Mouse (Mus musculus): Measurements from ENCODE around the gene Osbpl10. TPM values are rescaled to one million over a fixed set of nuclear protein-coding genes. Genes with fewer than 3 reads are reported as not detected.

Osbpl10 gene
- polyA plus RNA-seq, 1 experiment from 2014 or later: 0.99 TPM

GRCm38 (mm10) chr9:115120678-115121224 lies 142.4 kb downstream of the Osbpl10 start:
- H3K9me3 ChIP-seq: no peaks in the 10 kb centered on the region
- H3K4me3 ChIP-seq: no peak overlapping the region
- peaks cover 6% of the 10 kb centered on the region for H3K4me1 ChIP-seq
- H3K27me3 ChIP-seq (ENCODE audit: poor library complexity, severe bottlenecking): no peaks in the 10 kb centered on the region
- H3K27ac ChIP-seq: 0 out of 2 replicates have a peak overlapping the region, but pooled peaks have one; percentile 20
- no peak for DNase-seq (ENCODE audit: extremely low spot score, low spot score)
- 87% methylated on average over 17 of the region's 17 CpGs for WGBS
- no peaks in the 10 kb centered on the region for H3K36me3 ChIP-seq (replicated peaks)

- DNase-seq (ENCODE audit: extremely low spot score, low spot score): no peak
- Histone ChIP-seq H3K4me1 (peaks cover 16% of the 10 kb centered on the region), H3K4me3 (no peak overlapping the region), H3K36me3 (replicated peaks) (no peaks in the 10 kb centered on the region), H3K9me3 (no peaks in the 10 kb centered on the region), H3K27me3 (ENCODE audit: poor library complexity, severe bottlenecking) (no peaks in the 10 kb centered on the region), H3K27ac (no peak overlapping the region)
- 49% methylated on average over 10 of the region's 10 CpGs for WGBS
Measured at GRCm38 (mm10) chr9:115127342-115127741, 149.0 kb downstream of the Osbpl10 start.

- no peak for DNase-seq (ENCODE audit: extremely low spot score, low spot score)
- H3K27ac ChIP-seq: no peak overlapping the region
- no peaks in the 10 kb centered on the region for H3K27me3 ChIP-seq (ENCODE audit: poor library complexity, severe bottlenecking)
- H3K9me3 ChIP-seq: no peaks in the 10 kb centered on the region
- peaks cover 9% of the 10 kb centered on the region; the same call in 1 of the 2 replicates for H3K4me1 ChIP-seq
- no peak overlapping the region for H3K4me3 ChIP-seq
- no peaks in the 10 kb centered on the region for H3K36me3 ChIP-seq (replicated peaks)
- 74% methylated on average over 2 of the region's 2 CpGs for WGBS
Measured at GRCm38 (mm10) chr9:115133926-115134325, 155.6 kb downstream of the Osbpl10 start.

- DNase-seq (ENCODE audit: extremely low spot score, low spot score): no peak
- no peaks in the 10 kb centered on the region for H3K36me3 ChIP-seq (replicated peaks)
- H3K27ac ChIP-seq: no peak overlapping the region
- H3K9me3 ChIP-seq: no peaks in the 10 kb centered on the region
- H3K4me3 ChIP-seq: no peak overlapping the region
- no peaks in the 10 kb centered on the region for H3K27me3 ChIP-seq (ENCODE audit: poor library complexity, severe bottlenecking)
- WGBS: 68% methylated on average over 4 of the region's 4 CpGs
- peaks cover 9% of the 10 kb centered on the region; the same call in 1 of the 2 replicates for H3K4me1 ChIP-seq
Measured at GRCm38 (mm10) chr9:115134736-115135135, 156.4 kb downstream of the Osbpl10 start.

- Histone ChIP-seq H3K27ac (no peak overlapping the region), H3K27me3 (ENCODE audit: poor library complexity, severe bottlenecking) (no peaks in the 10 kb centered on the region), H3K4me1 (peaks cover 9% of the 10 kb centered on the region; the same call in 1 of the 2 replicates), H3K36me3 (replicated peaks) (no peaks in the 10 kb centered on the region), H3K4me3 (no peak overlapping the region), H3K9me3 (no peaks in the 10 kb centered on the region)
- WGBS: 88% methylated on average over 8 of the region's 8 CpGs
- DNase-seq (ENCODE audit: extremely low spot score, low spot score): no peak
Measured at GRCm38 (mm10) chr9:115135352-115135751, 157.0 kb downstream of the Osbpl10 start.

- Histone ChIP-seq H3K27me3 (ENCODE audit: poor library complexity, severe bottlenecking) (no peaks in the 10 kb centered on the region), H3K9me3 (no peaks in the 10 kb centered on the region), H3K27ac (no peak overlapping the region), H3K4me3 (no peak overlapping the region), H3K4me1 (peaks cover 9% of the 10 kb centered on the region; the same call in 1 of the 2 replicates), H3K36me3 (replicated peaks) (no peaks in the 10 kb centered on the region)
- DNase-seq (ENCODE audit: extremely low spot score, low spot score): no peak
- 80% methylated on average over 3 of the region's 3 CpGs for WGBS
Measured at GRCm38 (mm10) chr9:115137858-115138257, 159.5 kb downstream of the Osbpl10 start.

GRCm38 (mm10) chr9:115139597-115140332 lies 161.4 kb downstream of the Osbpl10 start:
- peaks cover 8% of the 10 kb centered on the region; the same call in 1 of the 2 replicates for H3K4me1 ChIP-seq
- no peaks in the 10 kb centered on the region for H3K9me3 ChIP-seq
- WGBS: 88% methylated on average over 14 of the region's 14 CpGs
- DNase-seq (ENCODE audit: extremely low spot score, low spot score): no peak
- no peak overlapping the region for H3K27ac ChIP-seq
- H3K36me3 ChIP-seq (replicated peaks): no peaks in the 10 kb centered on the region
- no peaks in the 10 kb centered on the region for H3K27me3 ChIP-seq (ENCODE audit: poor library complexity, severe bottlenecking)
- H3K4me3 ChIP-seq: no peak overlapping the region

- H3K27me3 ChIP-seq (ENCODE audit: poor library complexity, severe bottlenecking): no peaks in the 10 kb centered on the region
- no peak overlapping the region for H3K27ac ChIP-seq
- no peaks in the 10 kb centered on the region for H3K4me1 ChIP-seq
- WGBS: 93% methylated on average over 5 of the region's 5 CpGs
- peaks cover 3% of the 10 kb centered on the region; the same call in 1 of the 2 replicates for H3K36me3 ChIP-seq (replicated peaks)
- DNase-seq (ENCODE audit: extremely low spot score, low spot score): no peak
- H3K9me3 ChIP-seq: peaks cover 15% of the 10 kb centered on the region; the same call in 1 of the 2 replicates
- H3K4me3 ChIP-seq: no peak overlapping the region
Measured at GRCm38 (mm10) chr9:115147141-115147540, 168.8 kb downstream of the Osbpl10 start.

GRCm38 (mm10) chr9:115147586-115148355 lies 169.4 kb downstream of the Osbpl10 start:
- Histone ChIP-seq H3K27me3 (ENCODE audit: poor library complexity, severe bottlenecking) (no peaks in the 10 kb centered on the region), H3K9me3 (peaks cover 22% of the 10 kb centered on the region; the same call in 1 of the 2 replicates), H3K4me3 (no peak overlapping the region), H3K27ac (no peak overlapping the region), H3K36me3 (replicated peaks) (peaks cover 9% of the 10 kb centered on the region; the same call in 1 of the 2 replicates), H3K4me1 (no peaks in the 10 kb centered on the region)
- WGBS: 83% methylated on average over 13 of the region's 13 CpGs
- no peak for DNase-seq (ENCODE audit: extremely low spot score, low spot score)

- no peak overlapping the region for H3K4me3 ChIP-seq
- peaks cover 9% of the 10 kb centered on the region; the same call in 1 of the 2 replicates for H3K36me3 ChIP-seq (replicated peaks)
- no peak overlapping the region for H3K27ac ChIP-seq
- 91% methylated on average over 18 of the region's 18 CpGs for WGBS
- no peaks in the 10 kb centered on the region for H3K4me1 ChIP-seq
- no peak for DNase-seq (ENCODE audit: extremely low spot score, low spot score)
- no peaks in the 10 kb centered on the region for H3K27me3 ChIP-seq (ENCODE audit: poor library complexity, severe bottlenecking)
- peaks cover 32% of the 10 kb centered on the region for H3K9me3 ChIP-seq
Measured at GRCm38 (mm10) chr9:115149011-115149756, 170.8 kb downstream of the Osbpl10 start.

GRCm38 (mm10) chr9:115161591-115161990 lies 183.2 kb downstream of the Osbpl10 start:
- H3K36me3 ChIP-seq (replicated peaks): no peaks in the 10 kb centered on the region
- no peaks in the 10 kb centered on the region for H3K9me3 ChIP-seq
- no peak for DNase-seq (ENCODE audit: extremely low spot score, low spot score)
- H3K27ac ChIP-seq: no peak overlapping the region
- 0 out of 2 replicates have a peak, but pooled peaks cover 6% of the 10 kb centered on the region for H3K4me1 ChIP-seq
- H3K27me3 ChIP-seq (ENCODE audit: poor library complexity, severe bottlenecking): no peaks in the 10 kb centered on the region
- WGBS: 77% methylated on average over 5 of the region's 5 CpGs
- H3K4me3 ChIP-seq: no peak overlapping the region

GRCm38 (mm10) chr9:115163031-115163430 lies 184.7 kb downstream of the Osbpl10 start:
- no peaks in the 10 kb centered on the region for H3K9me3 ChIP-seq
- no peak overlapping the region for H3K4me3 ChIP-seq
- peak; percentile 44 for DNase-seq (ENCODE audit: extremely low spot score, low spot score)
- H3K36me3 ChIP-seq (replicated peaks): no peaks in the 10 kb centered on the region
- 62% methylated on average over 5 of the region's 5 CpGs for WGBS
- 0 out of 2 replicates have a peak, but pooled peaks cover 6% of the 10 kb centered on the region for H3K4me1 ChIP-seq
- no peaks in the 10 kb centered on the region for H3K27me3 ChIP-seq (ENCODE audit: poor library complexity, severe bottlenecking)
- no peak overlapping the region for H3K27ac ChIP-seq

Data from forebrain, embryonic 10.5 days (tissue).